Mouse (Mus musculus): Measurements from ENCODE around the gene Hebp1. TPM values are rescaled to one million over a fixed set of nuclear protein-coding genes. Genes with fewer than 3 reads are reported as not detected.

The Hebp1 gene
- total RNA-seq, 2 experiments from 2014 or later: 58.5 to 59.0 TPM

- DNase-seq: no peak
- intact Hi-C loops (cut with DNase I): loop anchor here (5.0 kb wide), 1 partner anchor 212 kb away; no protein-coding TSS in a partner anchor
These were observed 32.1 kb downstream of the Hebp1 start for GRCm38 (mm10) chr6:135165706-135166105.

GRCm38 (mm10) chr6:135165191-135165590 is 32.6 kb downstream of the Hebp1 start:
- DNase-seq: no peak
- intact Hi-C loops (cut with DNase I): loop anchor here (5.0 kb wide), 1 partner anchor 212 kb away; no protein-coding TSS in a partner anchor

GRCm38 (mm10) chr6:135162861-135163260 is 35.0 kb downstream of the Hebp1 start:
- intact Hi-C loops (cut with DNase I): no loop called here
- DNase-seq: no peak

GRCm38 (mm10) chr6:135162311-135162710 is 35.5 kb downstream of the Hebp1 start:
- DNase-seq: no peak
- intact Hi-C loops (cut with DNase I): no loop called here

- no peak for DNase-seq
- intact Hi-C loops (cut with DNase I): no loop called here
These were observed 36.5 kb downstream of the Hebp1 start for GRCm38 (mm10) chr6:135161356-135161755.

- DNase-seq: no peak
- intact Hi-C loops (cut with DNase I): no loop called here
These were observed 39.3 kb downstream of the Hebp1 start for GRCm38 (mm10) chr6:135158509-135158908.

- intact Hi-C loops (cut with DNase I): no loop called here
- DNase-seq: peak; percentile 44 to 53
These were observed 40.3 kb downstream of the Hebp1 start for GRCm38 (mm10) chr6:135157496-135157895.

- intact Hi-C loops (cut with DNase I): no loop called here
- no peak for DNase-seq
These were observed 41.2 kb downstream of the Hebp1 start for GRCm38 (mm10) chr6:135156597-135156996.

- intact Hi-C loops (cut with DNase I): no loop called here
- DNase-seq: no peak
These were observed 44.1 kb downstream of the Hebp1 start for GRCm38 (mm10) chr6:135153719-135154118.

GRCm38 (mm10) chr6:135150311-135150710 is 47.5 kb downstream of the Hebp1 start:
- intact Hi-C loops (cut with DNase I): loop anchor here (2.0 kb wide), 1 partner anchor 226 kb away; no protein-coding TSS in a partner anchor
- peak in 1 of 2 experiments; percentile 48 for DNase-seq

GRCm38 (mm10) chr6:135149722-135150121 is 48.1 kb downstream of the Hebp1 start:
- intact Hi-C loops (cut with DNase I): loop anchor here (2.0 kb wide), 3 partner anchors 87 to 251 kb away; no protein-coding TSS in a partner anchor
- no peak for DNase-seq

GRCm38 (mm10) chr6:135149175-135149574 is 48.6 kb downstream of the Hebp1 start:
- intact Hi-C loops (cut with DNase I): loop anchor here (2.0 kb wide), 2 partner anchors 88 to 252 kb away; no protein-coding TSS in a partner anchor
- no peak for DNase-seq

GRCm38 (mm10) chr6:135148506-135148905 is 49.3 kb downstream of the Hebp1 start:
- intact Hi-C loops (cut with DNase I): loop anchor here (2.0 kb wide), 2 partner anchors 88 to 252 kb away; no protein-coding TSS in a partner anchor
- DNase-seq: peak in 1 of 2 experiments; percentile 55

- DNase-seq: no peak
- intact Hi-C loops (cut with DNase I): no loop called here
These were observed 51.8 kb downstream of the Hebp1 start for GRCm38 (mm10) chr6:135145976-135146375.

GRCm38 (mm10) chr6:135144516-135144915 is 53.3 kb downstream of the Hebp1 start:
- intact Hi-C loops (cut with DNase I): loop anchor here (1.0 kb wide), 2 partner anchors 57 to 118 kb away; no protein-coding TSS in a partner anchor
- peak; percentile 44 to 55 for DNase-seq

- intact Hi-C loops (cut with DNase I): no loop called here
- DNase-seq: no peak
These were observed 54.7 kb downstream of the Hebp1 start for GRCm38 (mm10) chr6:135143151-135143550.

GRCm38 (mm10) chr6:135141451-135142147 is 56.2 kb downstream of the Hebp1 start:
- intact Hi-C loops (cut with DNase I): no loop called here
- DNase-seq: no peak

GRCm38 (mm10) chr6:135138746-135139145 is 59.1 kb downstream of the Hebp1 start:
- intact Hi-C loops (cut with DNase I): no loop called here
- DNase-seq: peak; percentile 34 to 53

- DNase-seq: peak; percentile 48 to 50
- intact Hi-C loops (cut with DNase I): no loop called here
These were observed 59.6 kb downstream of the Hebp1 start for GRCm38 (mm10) chr6:135138207-135138606.

GRCm38 (mm10) chr6:135137736-135138135 is 60.1 kb downstream of the Hebp1 start:
- intact Hi-C loops (cut with DNase I): no loop called here
- DNase-seq: peak; percentile 56 to 62

GRCm38 (mm10) chr6:135136439-135137161 is 61.2 kb downstream of the Hebp1 start:
- intact Hi-C loops (cut with DNase I): no loop called here
- DNase-seq: peak; percentile 60
